24 mouse cellular contexts compared by ENCODE assay signal in genomic region chr1:138575629-138576028, GRCm38 (mm10).
"Had no signal": no experiment of that assay in that cellular context is flagged by ENCODE, and none has a peak within 500 bp of the region (broad histone marks: within the 10 kb centered on the region; RNA-seq: fewer than 3 reads in every experiment).

No protein-coding gene starts in this region.

- H3K27me3 ChIP-seq: heart, embryonic 12.5 days; hindbrain, embryonic 13.5 days; hindbrain, embryonic 15.5 days; kidney, embryonic 15.5 days; limb, embryonic 13.5 days; limb, embryonic 15.5 days; liver, embryonic 12.5 days had no signal

- H3K9me3 ChIP-seq: heart, embryonic 10.5 days; heart, embryonic 12.5 days; hindbrain, embryonic 13.5 days; hindbrain, embryonic 15.5 days; kidney, embryonic 15.5 days; limb, embryonic 13.5 days; limb, embryonic 15.5 days; liver, embryonic 12.5 days had no signal

- H3K36me3 ChIP-seq: heart, embryonic 10.5 days; heart, embryonic 12.5 days; hindbrain, embryonic 13.5 days; hindbrain, embryonic 15.5 days; kidney, embryonic 15.5 days; limb, embryonic 13.5 days; limb, embryonic 15.5 days; liver, embryonic 12.5 days had no signal

- DNase-seq: gastrocnemius, postnatal 14 days; gastrocnemius, postnatal 36 days; heart, adult 18-20 months; heart, postnatal 10 days; heart, postnatal 36 days; kidney, adult 11 months; kidney, adult 2 months; kidney, adult 9 months; kidney, postnatal 14 days; kidney, postnatal 36 days; left cerebral cortex, postnatal 4 days had no signal

- H3K27ac ChIP-seq: heart, embryonic 10.5 days; hindbrain, embryonic 13.5 days; hindbrain, embryonic 15.5 days; hindbrain, postnatal 0 days; kidney, embryonic 15.5 days; kidney, postnatal 0 days; left cerebral cortex, adult 2 months; limb, embryonic 13.5 days; limb, embryonic 15.5 days; liver, embryonic 12.5 days; liver, embryonic 14.5 days had no signal

- H3K9ac ChIP-seq: heart, embryonic 12.5 days; hindbrain, embryonic 13.5 days; hindbrain, embryonic 15.5 days; kidney, embryonic 15.5 days; limb, embryonic 13.5 days; limb, embryonic 15.5 days; liver, embryonic 12.5 days; liver, embryonic 14.5 days had no signal

- ATAC-seq: hindbrain, postnatal 0 days; liver, embryonic 12.5 days had no signal

- H3K4me2 ChIP-seq: heart, embryonic 12.5 days; hindbrain, embryonic 13.5 days; hindbrain, embryonic 15.5 days; kidney, embryonic 15.5 days; limb, embryonic 13.5 days; limb, embryonic 15.5 days; liver, embryonic 12.5 days had no signal

- H3K4me3 ChIP-seq: heart, embryonic 10.5 days; heart, embryonic 12.5 days; hindbrain, embryonic 13.5 days; hindbrain, embryonic 15.5 days; kidney, embryonic 15.5 days; layer of hippocampus, adult 2 months; left cerebral cortex, adult 2 months; limb, embryonic 13.5 days; limb, embryonic 15.5 days; liver, embryonic 12.5 days had no signal
